Mouse (Mus musculus): ENCODE measurements around the gene Pgghg.

DNA sequence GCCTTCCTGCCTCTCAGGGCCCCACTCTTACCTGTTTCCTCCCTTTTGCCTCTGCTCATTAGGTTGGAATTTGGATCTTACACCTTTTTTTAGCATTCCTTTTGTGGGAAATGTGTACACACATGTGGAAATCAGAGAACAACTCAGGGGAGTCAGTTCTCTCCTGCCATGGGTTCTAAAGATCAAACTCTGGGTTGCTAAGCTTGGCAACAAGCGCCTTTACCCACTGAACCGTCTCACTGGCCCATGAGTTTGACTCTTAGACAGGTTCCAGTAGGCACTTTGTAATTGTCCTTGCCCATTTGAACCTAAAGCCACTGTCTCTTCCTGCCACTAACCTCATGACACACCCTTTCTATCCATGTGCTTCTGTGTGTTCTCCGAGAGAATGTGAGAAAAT, 46.6 kb upstream of the Pgghg start:
- TF ChIP-seq POLR2A (IDR thresholded peaks at IDR 0.05; ENCODE audit: control insufficient read depth, extremely low read depth, insufficient read depth, low read length, poor library complexity) (no peak), CTCF (IDR thresholded peaks at IDR 0.05; ENCODE audit: borderline replicate concordance, control insufficient read depth, extremely low read depth, insufficient read depth, low read length, poor library complexity) (no peak)
